Comparison of ENCODE assay signal across 9 mouse cellular contexts in the genomic region with DNA sequence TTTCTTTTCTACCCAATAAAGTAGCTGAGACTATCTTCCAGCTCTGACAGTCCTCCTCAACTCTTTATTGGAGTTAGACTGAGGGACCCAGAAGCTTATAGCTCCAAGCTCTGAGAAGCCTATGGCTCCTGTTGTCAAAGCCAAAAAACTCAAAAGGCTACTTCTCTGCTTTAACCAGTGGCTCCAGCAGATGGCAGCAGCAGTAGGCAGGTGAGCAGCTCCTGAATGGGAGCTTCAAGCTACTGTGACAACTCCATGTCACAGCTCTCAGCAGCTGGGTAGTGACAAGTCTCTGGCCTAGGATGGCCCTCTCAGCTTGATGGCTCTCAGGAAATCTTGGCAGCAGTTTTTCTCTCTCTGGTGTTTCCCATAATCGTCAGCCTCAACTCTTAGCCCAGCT. TPM values are rescaled to one million over a fixed set of nuclear protein-coding genes. Genes with fewer than 3 reads are reported as not detected.
DNase-seq lines count a peak whose midpoint lies in the region; ATAC-seq and TF ChIP-seq lines count a peak whose summit lies in the region.
"Had no signal": no experiment of that assay in that cellular context is flagged by ENCODE, and none has a peak within 500 bp of the region (broad histone marks: within the 10 kb centered on the region; RNA-seq: fewer than 3 reads in every experiment).

No protein-coding gene starts in this region.

- peak; percentile 89 for TF ChIP-seq CTCF in intestine, postnatal 0 days (IDR thresholded peaks at IDR 0.05; ENCODE audit: low read depth)

- H3K4me2 ChIP-seq in intestine, postnatal 0 days (replicated peaks; ENCODE audit: low read depth) = no peak overlapping the region
- H3K4me2 ChIP-seq: embryonic facial prominence, embryonic 12.5 days had no signal

- no peaks in the 10 kb centered on the region for H3K4me1 ChIP-seq in intestine, postnatal 0 days (replicated peaks; ENCODE audit: control insufficient read depth, insufficient read depth, low read length)
- H3K4me1 ChIP-seq: embryonic facial prominence, embryonic 12.5 days had no signal

- no peaks in the 10 kb centered on the region for H3K9me3 ChIP-seq in intestine, postnatal 0 days (ENCODE audit: control insufficient read depth)
- H3K9me3 ChIP-seq: embryonic facial prominence, embryonic 12.5 days had no signal

- H3K4me3 ChIP-seq in intestine, postnatal 0 days (ENCODE audit: low read depth, low read length) = no peak overlapping the region
- H3K4me3 ChIP-seq: embryonic facial prominence, embryonic 12.5 days had no signal

- H3K9ac ChIP-seq in intestine, postnatal 0 days (ENCODE audit: low read depth, low read length) = no peak overlapping the region
- H3K9ac ChIP-seq: embryonic facial prominence, embryonic 12.5 days had no signal

- DNase-seq in urinary bladder, postnatal 14 days (ENCODE audit: low spot score) = peak; percentile 68
- no peak for DNase-seq in urinary bladder, adult 2 months (ENCODE audit: low spot score)
- DNase-seq in cerebellum, adult 9-10 months = peak; percentile 73
- peak; percentile 81 to 87 for DNase-seq in frontal cortex, postnatal 36 days (ENCODE audit: low spot score in 2 of 2)
- DNase-seq in left cerebral cortex, postnatal 36 days (ENCODE audit: low spot score in 2 of 2) = peak; percentile 75
- peak; percentile 62 for DNase-seq in naive thymus-derived CD4-positive, alpha-beta T cell, adult 2 months (ENCODE audit: low read depth)
- DNase-seq in telencephalon, adult 2 months (ENCODE audit: low read depth, low spot score) = peak; percentile 55

- 0 out of 2 replicates have a peak, but pooled peaks have one; percentile 36 for ATAC-seq in intestine, postnatal 0 days

- no peaks in the 10 kb centered on the region for H3K36me3 ChIP-seq in intestine, postnatal 0 days (ENCODE audit: control insufficient read depth, insufficient read depth)
- H3K36me3 ChIP-seq: embryonic facial prominence, embryonic 12.5 days had no signal

- intact Hi-C loops in left cerebral cortex, postnatal 36 days (cut with DNase I) = loop anchor here (5.0 kb wide), 1 partner anchor 111 kb away; no protein-coding TSS in a partner anchor

- H3K27ac ChIP-seq in intestine, postnatal 0 days (ENCODE audit: low read depth, low read length) = no peak overlapping the region
- H3K27ac ChIP-seq: embryonic facial prominence, embryonic 12.5 days had no signal

- 5% methylated on average over 1 of the region's 1 CpGs for WGBS in intestine, postnatal 0 days

- H3K27me3 ChIP-seq in intestine, postnatal 0 days (replicated peaks; ENCODE audit: control insufficient read depth, insufficient read depth, low read length) = no peaks in the 10 kb centered on the region
- H3K27me3 ChIP-seq: embryonic facial prominence, embryonic 12.5 days had no signal

RNA-seq across cellular contexts. Expression of gene Mmp17, which starts 27.1 kb away (rescaled TPM):
- polyA plus RNA-seq in urinary bladder, adult 2 months (2012; rRNA removed) = 17.9 and 22.8 TPM in 2 replicates
- polyA plus RNA-seq in intestine, postnatal 0 days (2015; fragmentation: Nextera tagmentation; extraction: Ambion mirVana) = 2.6 and 2.9 TPM in 2 replicates
- 100 to 1,000 TPM; 112 to 116 TPM for total RNA-seq in left cerebral cortex, postnatal 36 days (2021)

RNA-seq across cellular contexts. Expression of gene Zfp11, which starts 58.8 kb away (rescaled TPM):
- 3.5 and 3.7 TPM in 2 replicates for polyA plus RNA-seq in urinary bladder, adult 2 months (2012; rRNA removed)
- polyA plus RNA-seq in intestine, postnatal 0 days (2015; fragmentation: Nextera tagmentation; extraction: Ambion mirVana) = 0.93 and 1.0 TPM in 2 replicates
- 1 to 10 TPM; 6.4 to 8.2 TPM for total RNA-seq in left cerebral cortex, postnatal 36 days (2021)
